Mouse (Mus musculus) liver, postnatal 0 days (tissue): ENCODE data around the gene Pold1. TPM values are rescaled to one million over a fixed set of nuclear protein-coding genes. Genes with fewer than 3 reads are reported as not detected.

Experiments used
- ATAC-seq: fragments of 200-750 bp; cut with Nextera tagmentation; 2 replicates; pipeline ENCODE4 v1.8.0; 2017; ENCODE audit warnings: mild to moderate bottlenecking, moderate library complexity
- DNase-seq: peaks from one replicate; pipeline ENCODE4 v3.0.0-alpha.2; 2016
- H3K27ac ChIP-seq: fragments of 300-500 bp; sonication (generic); 2 replicates; pipeline ENCODE4 v1.5.1; 2014; ENCODE audit warnings: antibody characterized with exemption, moderate library complexity, mild to moderate bottlenecking, low read depth
- H3K27me3 ChIP-seq: fragments of 300-500 bp; sonication (generic); 2 replicates; pipeline ENCODE4 v1.6.1; 2014; ENCODE audit warnings: low read length, control low read depth, mixed read lengths; ENCODE audit not compliant: insufficient read depth
- H3K36me3 ChIP-seq: fragments of 300-500 bp; sonication (generic); replicated peaks from 2 replicates; pipeline ENCODE4 v1.6.1; 2014; ENCODE audit warnings: mild to moderate bottlenecking, control low read depth, low read length, moderate library complexity, mixed read lengths; ENCODE audit not compliant: insufficient read depth
- H3K4me1 ChIP-seq: fragments of 300-500 bp; sonication (generic); 2 replicates; pipeline ENCODE4 v1.6.1; 2014; ENCODE audit warnings: antibody characterized with exemption, mild to moderate bottlenecking, control low read depth; ENCODE audit not compliant: insufficient read depth
- H3K4me2 ChIP-seq: fragments of 300-500 bp; sonication (generic); 2 replicates; pipeline ENCODE4 v1.6.1; 2014; ENCODE audit warnings: low read depth, mild to moderate bottlenecking, low read length, moderate library complexity, mixed read lengths
- H3K4me3 ChIP-seq: fragments of 300-500 bp; sonication (generic); 2 replicates; pipeline ENCODE4 v1.5.1; 2014; ENCODE audit warnings: low read depth, low read length
- H3K9ac ChIP-seq: fragments of 300-500 bp; sonication (generic); replicated peaks from 2 replicates; pipeline ENCODE4 v1.6.1; 2014; ENCODE audit warnings: mild to moderate bottlenecking, moderate library complexity
- H3K9me3 ChIP-seq: fragments of 300-500 bp; sonication (generic); 2 replicates; pipeline ENCODE4 v1.6.1; 2016; ENCODE audit warnings: mild to moderate bottlenecking, control low read depth, low read length, mixed read lengths
- CTCF ChIP-seq: sonication (generic); IDR thresholded peaks from 2 replicates; pipeline ENCODE4 v1.5.1; 2016; ENCODE audit warnings: antibody characterized with exemption, low read depth
- EP300 ChIP-seq: IDR thresholded peaks from 2 replicates; pipeline ENCODE4 v1.6.1; 2016; ENCODE audit warnings: antibody characterized with exemption, low read depth, mild to moderate bottlenecking
- WGBS: fragments of 180-500 bp; shearing (Covaris S2); extraction: QIAGEN DNeasy Blood & Tissue Kit; methylation state at CpG from one replicate; pipeline ENCODE4 v1.1.7; 2014; ENCODE audit not compliant: insufficient replicate concordance; 5-methylcytosine and 5-hydroxymethylcytosine counted together
- polyA plus RNA-seq: library from polyadenylated mRNA; unstranded; fragments of >200 nt; fragmentation: Nextera tagmentation; extraction: Ambion mirVana; gene quantifications from 2 replicates; pipeline ENCODE4 v1.2.1, GENCODE M21; 2015

Pold1 gene
- polyA plus RNA-seq, 1 experiment from 2014 or later: 25.1 TPM

DNA sequence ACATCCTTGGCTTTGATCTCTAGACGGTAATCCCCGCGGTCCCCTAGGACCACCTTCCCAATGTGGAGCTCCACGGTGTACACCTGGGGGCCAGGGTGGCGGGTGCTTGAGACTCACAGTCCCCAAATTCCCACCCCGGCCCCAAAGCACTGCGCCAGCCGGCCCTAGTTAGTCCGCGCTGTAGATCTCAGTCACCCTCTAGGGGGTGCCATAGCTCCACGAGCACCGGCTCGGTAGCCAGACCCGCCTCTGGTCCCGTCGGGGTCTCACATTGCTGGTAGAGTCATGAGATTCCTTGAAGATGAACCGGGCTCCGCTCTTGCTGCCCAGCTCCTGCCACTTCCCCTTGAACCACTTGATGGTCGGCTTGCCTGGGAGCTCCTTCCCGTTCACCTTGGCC is 26.9 kb downstream of the Pold1 start:
- DNase-seq: peak; percentile 69
- TF ChIP-seq CTCF (peak; percentile 77), EP300 (no peak)
- H3K27ac ChIP-seq: no peak overlapping the region
- 0 out of 2 replicates have a peak, but pooled peaks cover 5% of the 10 kb centered on the region for H3K4me1 ChIP-seq
- ATAC-seq: peak; percentile 29; the same call in 1 of the 2 replicates
- no peak overlapping the region for H3K9ac ChIP-seq
- H3K9me3 ChIP-seq: no peaks in the 10 kb centered on the region
- H3K36me3 ChIP-seq: no peaks in the 10 kb centered on the region
- H3K27me3 ChIP-seq: peaks cover 37% of the 10 kb centered on the region
- no peak overlapping the region for H3K4me3 ChIP-seq
- H3K4me2 ChIP-seq: 0 out of 2 replicates have a peak overlapping the region, but pooled peaks have one; percentile 18
- WGBS: 3% methylated on average over 20 of the region's 20 CpGs

DNA sequence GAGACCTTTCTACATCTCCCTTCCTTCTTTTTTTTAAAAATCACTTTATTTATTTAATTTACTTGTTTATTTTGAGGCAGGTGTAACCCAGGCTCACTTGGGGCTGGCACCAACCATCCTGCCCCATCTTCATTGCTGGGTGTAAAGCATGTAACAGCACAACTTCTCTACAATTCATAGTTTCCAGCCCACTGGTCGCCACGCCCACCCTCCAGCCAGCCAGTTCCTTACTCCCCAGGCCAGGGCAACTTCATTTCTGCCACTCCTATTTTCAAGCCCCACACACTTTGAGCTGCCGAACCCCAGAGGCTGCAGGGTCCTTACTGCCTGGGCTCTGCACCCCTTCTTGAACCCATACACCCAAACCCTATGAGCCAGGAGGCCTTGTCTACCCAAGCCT is 27.7 kb downstream of the Pold1 start:
- Histone ChIP-seq H3K9ac (no peak overlapping the region), H3K27me3 (peaks cover 37% of the 10 kb centered on the region), H3K27ac (no peak overlapping the region), H3K4me1 (0 out of 2 replicates have a peak, but pooled peaks cover 5% of the 10 kb centered on the region), H3K4me3 (no peak overlapping the region), H3K36me3 (no peaks in the 10 kb centered on the region), H3K9me3 (no peaks in the 10 kb centered on the region), H3K4me2 (no peak overlapping the region)
- TF ChIP-seq CTCF (no peak), EP300 (no peak)
- ATAC-seq (no peak), DNase-seq (no peak)
- WGBS: 57% methylated on average over 3 of the region's 3 CpGs

DNA sequence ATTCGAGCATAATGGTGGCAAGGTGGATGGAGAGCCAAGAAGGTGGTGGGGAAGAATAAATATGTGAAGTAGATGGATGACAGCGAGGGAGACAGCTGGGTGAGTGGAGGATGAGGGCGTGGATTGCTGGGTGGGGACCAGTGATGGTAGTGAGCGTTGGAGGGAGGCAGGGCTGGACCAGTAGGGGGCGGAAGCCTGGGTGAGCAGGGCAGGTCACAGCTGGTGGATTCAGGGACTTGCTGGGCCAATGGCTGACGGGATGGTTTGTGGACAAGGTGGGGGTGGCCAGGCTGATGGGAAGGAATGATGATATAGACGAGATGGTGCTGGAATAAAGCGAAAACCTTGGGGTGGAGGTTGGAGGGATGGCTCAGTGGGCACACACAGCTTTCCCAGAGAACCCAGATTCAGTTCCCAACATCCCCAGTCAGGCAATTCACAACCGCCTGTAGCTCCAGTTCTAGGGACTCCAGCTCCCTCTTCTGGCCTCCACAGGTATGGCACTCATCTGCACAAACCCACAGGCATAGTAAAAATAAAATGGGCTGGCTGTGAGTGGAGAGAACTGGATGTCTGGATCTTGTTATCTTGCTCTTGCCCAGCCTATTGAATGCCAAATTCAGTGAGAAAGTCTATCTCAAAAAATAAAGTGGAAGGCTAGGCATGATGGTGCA is 29.3 kb downstream of the Pold1 start:
- no peak overlapping the region for H3K4me3 ChIP-seq
- 61% methylated on average over 9 of the region's 9 CpGs for WGBS
- no peaks in the 10 kb centered on the region for H3K36me3 ChIP-seq
- peaks cover 28% of the 10 kb centered on the region for H3K27me3 ChIP-seq
- no peaks in the 10 kb centered on the region for H3K9me3 ChIP-seq
- H3K4me1 ChIP-seq: 0 out of 2 replicates have a peak, but pooled peaks cover 5% of the 10 kb centered on the region
- ATAC-seq (no peak), DNase-seq (no peak)
- H3K9ac ChIP-seq: no peak overlapping the region
- no peak for TF ChIP-seq EP300
- peak; percentile 50 for TF ChIP-seq CTCF
- no peak overlapping the region for H3K4me2 ChIP-seq
- no peak overlapping the region for H3K27ac ChIP-seq

DNA sequence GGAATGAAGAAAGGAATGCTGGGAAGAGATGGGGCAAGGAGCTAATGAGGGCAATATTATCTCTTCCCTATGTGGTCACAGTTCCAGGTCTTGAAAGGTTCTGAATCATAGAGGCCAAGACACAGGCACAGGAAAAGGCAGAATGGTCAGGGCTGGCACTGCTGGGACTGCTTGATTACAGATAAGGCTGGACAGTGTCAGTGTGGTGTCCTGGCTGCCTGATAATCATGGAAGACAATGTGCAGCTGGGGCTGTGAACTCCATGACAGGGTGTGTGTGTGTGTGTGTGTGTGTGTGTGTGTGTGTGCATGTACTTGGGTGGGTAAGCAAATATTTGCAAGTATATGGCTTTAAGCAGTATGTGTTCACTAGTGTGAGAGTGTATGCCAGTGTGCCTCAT is 41.2 kb downstream of the Pold1 start:
- no peak overlapping the region for H3K27ac ChIP-seq
- no peaks in the 10 kb centered on the region for H3K4me1 ChIP-seq
- DNase-seq (no peak), ATAC-seq (no peak)
- no peak overlapping the region for H3K9ac ChIP-seq
- no peaks in the 10 kb centered on the region for H3K36me3 ChIP-seq
- no peak overlapping the region for H3K4me2 ChIP-seq
- H3K4me3 ChIP-seq: no peak overlapping the region
- TF ChIP-seq EP300 (no peak), CTCF (no peak)
- no peaks in the 10 kb centered on the region for H3K9me3 ChIP-seq
- 0 out of 2 replicates have a peak, but pooled peaks cover 14% of the 10 kb centered on the region for H3K27me3 ChIP-seq

DNA sequence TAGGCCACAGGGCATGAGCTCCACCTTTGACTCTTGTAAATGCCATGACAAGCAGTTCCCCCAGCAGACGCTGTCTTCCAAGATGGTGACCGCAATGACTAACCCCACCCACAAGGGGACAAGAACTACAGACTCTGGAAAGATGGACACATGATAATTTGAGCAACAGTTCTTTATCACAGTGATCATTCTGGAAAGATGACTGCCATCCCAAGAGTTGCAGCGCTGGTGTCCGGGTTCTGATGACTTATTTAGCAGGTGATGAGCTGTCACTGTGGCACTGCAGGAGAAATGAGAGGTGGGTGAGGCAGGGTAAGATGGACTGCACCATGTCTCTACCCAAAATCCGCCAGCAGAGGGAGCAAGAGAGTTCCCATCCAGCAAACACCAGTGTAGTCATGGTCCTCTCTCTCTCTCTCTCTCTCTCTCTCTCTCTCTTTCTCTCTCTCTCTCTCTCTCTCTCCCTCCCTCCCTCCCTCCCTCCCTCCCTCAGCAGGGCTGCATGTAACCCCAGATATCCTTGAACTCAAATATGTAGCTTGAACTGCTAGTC is 47.0 kb downstream of the Pold1 start:
- Histone ChIP-seq H3K36me3 (no peaks in the 10 kb centered on the region), H3K27ac (no peak overlapping the region), H3K9ac (no peak overlapping the region), H3K4me3 (no peak overlapping the region), H3K9me3 (no peaks in the 10 kb centered on the region), H3K27me3 (no peaks in the 10 kb centered on the region), H3K4me1 (peaks cover 11% of the 10 kb centered on the region), H3K4me2 (no peak overlapping the region)
- TF ChIP-seq CTCF (peak; percentile 83), EP300 (no peak)
- WGBS: 27% methylated on average over 5 of the region's 5 CpGs
- peak; percentile 82 for DNase-seq
- no peak for ATAC-seq

DNA sequence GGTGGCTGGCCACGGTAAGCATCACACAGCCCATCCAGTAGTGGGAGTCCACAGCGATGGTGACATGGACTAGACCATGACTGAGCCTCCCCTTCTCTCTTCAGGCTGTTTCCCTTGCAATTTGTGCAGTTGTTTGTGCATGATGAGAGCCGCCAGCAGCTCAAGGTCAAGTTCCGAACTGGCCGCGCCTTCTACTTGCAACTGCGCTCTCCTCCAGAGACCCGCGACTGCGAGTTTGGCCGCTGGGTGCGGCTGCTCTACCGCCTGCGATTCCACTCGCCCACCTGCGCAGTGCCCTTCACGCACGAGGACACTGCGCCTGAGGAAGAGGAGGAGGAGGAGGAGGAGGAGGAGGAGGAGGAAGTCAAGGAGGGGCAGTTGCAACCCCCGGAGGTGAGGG is 48.6 kb downstream of the Pold1 start:
- H3K9me3 ChIP-seq: no peaks in the 10 kb centered on the region
- WGBS: 60% methylated on average over 20 of the region's 20 CpGs
- TF ChIP-seq CTCF: no peak
- TF ChIP-seq EP300: no peak
- H3K4me2 ChIP-seq: no peak overlapping the region
- no peaks in the 10 kb centered on the region for H3K27me3 ChIP-seq
- no peak overlapping the region for H3K4me3 ChIP-seq
- peaks cover 21% of the 10 kb centered on the region for H3K4me1 ChIP-seq
- DNase-seq (peak; percentile 13), ATAC-seq (no peak)
- H3K9ac ChIP-seq: no peak overlapping the region
- H3K36me3 ChIP-seq: no peaks in the 10 kb centered on the region
- no peak overlapping the region for H3K27ac ChIP-seq
